Mouse (Mus musculus) MEL (cell line): ENCODE results near the gene Stk16.

Experiments
- CTCF ChIP-seq, 3 experiments: IDR thresholded peaks in 2 of 3; conservative IDR thresholded peaks in 1 of 3; 2 replicates each; pipeline ENCODE4 v1.5.1; 2011 to 2012; ENCODE audit warnings: low read length in 3 of 3, low read depth in 2 of 3, mild to moderate bottlenecking in 2 of 3, improper control_type of control experiment in 1 of 3, inconsistent platforms in 1 of 3, mixed read lengths in 1 of 3, moderate library complexity in 1 of 3; ENCODE audit not compliant: control insufficient read depth in 1 of 3, insufficient read depth in 1 of 3, poor library complexity in 1 of 3, severe bottlenecking in 1 of 3
- EP300 ChIP-seq, 2 experiments: IDR thresholded peaks; 2 replicates each; pipeline ENCODE4 v1.6.1; 2011; ENCODE audit warnings: improper control_type of control experiment in 2 of 2, low read length in 2 of 2, low read depth in 1 of 2, mild to moderate bottlenecking in 1 of 2
- HCFC1 ChIP-seq: IDR thresholded peaks from 2 replicates; pipeline ENCODE4 v1.6.1; 2012; ENCODE audit warnings: low read depth, mild to moderate bottlenecking, inconsistent platforms, low read length, improper control_type of control experiment, moderate library complexity

DNA sequence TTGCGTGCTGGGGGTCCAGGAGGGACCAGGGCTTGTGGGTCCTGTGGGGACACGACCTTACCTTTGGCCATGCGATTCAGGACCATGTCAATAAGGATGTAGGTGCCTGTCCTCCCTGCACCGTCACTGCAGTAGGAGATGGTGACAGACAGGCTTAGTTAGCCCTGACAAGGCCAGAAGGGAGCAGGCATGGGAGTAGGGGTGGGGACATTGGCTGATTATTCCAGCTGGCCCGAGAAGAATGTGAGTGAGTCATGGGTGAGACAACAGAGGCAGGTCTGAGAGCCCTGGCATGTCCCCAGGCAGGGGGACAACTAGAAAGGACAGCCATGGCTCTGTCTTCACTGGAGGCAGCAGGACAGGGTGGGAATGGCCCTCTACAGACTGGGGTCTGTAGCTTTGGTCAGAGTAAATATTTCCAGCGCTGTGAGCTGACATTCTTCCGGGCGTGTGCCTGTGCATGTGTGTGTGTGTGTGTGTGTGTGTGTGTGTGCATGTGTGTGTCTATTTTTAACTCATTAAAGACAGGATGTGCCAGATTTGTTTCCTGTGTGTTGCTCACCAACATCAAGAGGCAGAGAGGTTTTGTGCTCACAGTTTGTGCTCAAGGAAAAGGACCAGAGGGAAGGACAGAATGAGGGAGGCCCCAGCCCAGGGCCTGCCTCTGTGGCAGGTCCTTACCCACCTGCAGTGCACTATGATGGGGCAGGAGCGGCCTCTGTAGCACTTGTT is 37.6 kb downstream of the Stk16 start:
- TF ChIP-seq HCFC1 (no peak), CTCF (IDR thresholded peaks at IDR 0.05 in 2 of 3, conservative IDR thresholded peaks at IDR 0.05 in 1 of 3; ENCODE audit: control insufficient read depth in 1 of 3, insufficient read depth in 1 of 3, low read depth in 2 of 3, low read length in 3 of 3, poor library complexity in 1 of 3, severe bottlenecking in 1 of 3) (no peak), EP300 (IDR thresholded peaks at IDR 0.05; ENCODE audit: low read depth in 1 of 2, low read length in 2 of 2) (no peak)
